Mouse (Mus musculus): ENCODE measurements around the gene C530008M17Rik.
A peak's percentile ranks its signal among the peaks of the same experiment; 100 is the strongest.

Gene C530008M17Rik

DNA sequence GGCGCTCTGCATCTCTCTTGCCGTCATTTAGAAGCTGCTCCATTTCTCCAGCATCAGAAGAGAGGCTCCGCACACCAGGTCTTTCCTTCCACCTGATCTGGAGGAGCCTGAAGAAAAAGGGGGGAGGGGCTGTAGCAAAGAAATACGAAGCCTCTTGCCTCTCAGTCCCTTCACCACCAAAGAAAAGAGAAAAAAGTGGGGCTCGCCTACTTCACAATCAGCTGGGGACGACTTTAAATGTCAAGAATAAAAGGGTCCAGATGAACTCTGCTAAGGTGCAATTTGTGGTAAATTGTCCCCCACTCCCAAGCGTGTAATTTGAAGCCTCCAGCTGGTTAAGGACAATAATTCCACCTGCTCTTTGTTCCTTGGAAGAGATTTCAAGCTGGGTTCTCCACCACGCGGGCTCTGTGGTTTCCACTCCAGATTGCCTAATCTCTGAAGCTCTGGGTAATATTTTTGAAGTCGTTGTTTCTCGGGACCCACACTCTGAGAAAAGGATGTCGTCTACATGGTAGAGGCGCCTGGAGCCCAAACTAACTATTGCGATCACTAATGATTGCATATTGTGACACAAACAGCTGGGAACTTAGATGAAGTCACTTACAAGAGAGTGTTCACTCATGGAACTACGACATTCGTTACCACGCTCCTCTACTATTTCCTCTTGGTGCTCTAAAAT lies 176.4 kb downstream of the C530008M17Rik start:
- no peak for DNase-seq (ENCODE audit: low spot score in 2 of 2)

- no peak for DNase-seq (ENCODE audit: low spot score in 2 of 2)
Observed at GRCm38 (mm10) chr5:76837018-76837417, 180.7 kb downstream of the C530008M17Rik start.

GRCm38 (mm10) chr5:76839786-76840185 lies 183.5 kb downstream of the C530008M17Rik start:
- DNase-seq (ENCODE audit: low spot score in 2 of 2) = no peak

DNA sequence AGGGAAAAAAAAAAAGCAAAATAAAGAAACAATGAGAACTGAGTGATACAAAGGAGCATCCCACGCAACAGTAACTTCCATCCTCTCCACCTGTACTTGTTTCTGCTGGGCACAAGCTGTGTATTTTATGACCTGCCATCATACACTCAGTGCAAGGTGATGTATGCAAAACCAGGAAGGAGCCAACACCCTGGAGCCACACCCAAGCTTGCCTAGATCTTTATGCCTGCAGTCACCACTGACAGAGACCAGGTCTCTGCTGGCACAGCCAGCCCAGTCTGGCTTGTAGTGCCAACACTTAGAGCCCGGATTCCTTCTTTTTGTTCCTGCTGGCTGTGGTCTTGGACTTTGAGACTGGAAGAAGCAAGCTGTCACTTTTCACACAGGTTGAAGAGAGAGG lies 185.5 kb downstream of the C530008M17Rik start:
- no peak for DNase-seq (ENCODE audit: low spot score in 2 of 2)

- peak; percentile 71 to 79 for DNase-seq (ENCODE audit: low spot score in 2 of 2)
Observed at GRCm38 (mm10) chr5:76843448-76843847, 187.1 kb downstream of the C530008M17Rik start.

- DNase-seq (ENCODE audit: low spot score in 2 of 2) = no peak
Observed at GRCm38 (mm10) chr5:76843851-76844419, 187.6 kb downstream of the C530008M17Rik start.

- DNase-seq (ENCODE audit: low spot score in 2 of 2) = no peak
Observed at GRCm38 (mm10) chr5:76844618-76845186, 188.4 kb downstream of the C530008M17Rik start.

- no peak for DNase-seq (ENCODE audit: low spot score in 2 of 2)
Observed at GRCm38 (mm10) chr5:76847106-76847505, 190.8 kb downstream of the C530008M17Rik start.

DNA sequence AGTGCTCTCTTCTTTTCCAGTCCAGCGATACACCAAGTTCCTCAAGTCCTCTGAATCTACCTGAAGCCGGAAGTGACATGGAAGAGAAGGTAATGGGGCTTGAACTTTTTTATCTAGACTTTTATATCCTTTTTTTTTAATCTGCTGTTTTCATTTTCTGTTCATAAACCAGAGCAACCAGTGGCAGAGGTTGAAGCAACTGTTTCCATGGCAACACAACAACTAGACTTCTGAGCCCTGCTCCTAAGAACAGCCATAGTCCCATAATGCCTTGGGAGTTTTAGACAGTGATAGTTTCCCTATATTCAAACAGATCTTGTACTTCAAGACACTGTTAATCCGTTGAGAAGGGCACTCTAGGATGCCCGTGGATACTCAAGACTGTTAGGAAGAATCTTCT lies 195.0 kb downstream of the C530008M17Rik start:
- DNase-seq (ENCODE audit: low spot score in 2 of 2) = no peak

GRCm38 (mm10) chr5:76853549-76853948 lies 197.2 kb downstream of the C530008M17Rik start:
- DNase-seq (ENCODE audit: low spot score in 2 of 2) = peak; percentile 77 to 89

DNA sequence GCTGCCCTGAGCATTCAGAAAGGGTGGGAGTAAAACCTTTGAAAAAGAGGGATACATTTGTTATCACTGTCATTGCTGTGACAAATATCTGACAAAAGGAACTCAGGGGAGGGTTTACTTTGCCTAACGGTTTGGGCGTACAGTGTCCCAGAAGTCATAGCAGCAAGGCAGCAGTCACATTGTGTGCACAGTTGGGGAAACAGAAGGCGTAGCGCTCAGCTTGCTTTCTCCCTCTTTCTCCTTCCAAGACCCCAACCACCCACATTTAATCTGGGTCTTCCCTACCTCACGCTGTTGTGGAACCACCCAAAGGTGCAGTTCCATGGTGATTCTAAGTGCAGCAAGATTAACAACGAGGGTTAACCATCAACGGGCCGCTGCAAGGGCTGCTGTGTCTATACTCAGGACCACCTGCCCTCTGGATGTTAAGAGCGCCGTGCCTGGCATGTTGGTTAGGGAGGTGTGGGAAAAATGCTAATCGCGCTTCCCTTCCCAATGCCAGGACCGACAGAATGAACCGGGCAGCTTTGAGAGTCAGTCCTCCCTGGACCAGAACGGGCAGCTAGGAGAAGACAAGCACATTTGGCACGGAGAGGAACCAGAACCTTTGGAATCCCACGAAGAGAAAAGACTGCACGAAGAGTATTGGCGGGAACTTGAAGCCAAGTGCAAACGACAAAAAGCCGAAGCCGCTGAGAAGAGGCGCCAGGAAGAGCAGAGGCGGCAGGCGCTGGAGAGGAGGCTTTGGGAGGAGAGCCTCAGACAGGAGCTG lies 199.7 kb downstream of the C530008M17Rik start:
- DNase-seq (ENCODE audit: low spot score in 2 of 2) = no peak

- DNase-seq (ENCODE audit: low spot score in 2 of 2) = no peak
Observed at GRCm38 (mm10) chr5:76857103-76858015, 201.0 kb downstream of the C530008M17Rik start.

DNA sequence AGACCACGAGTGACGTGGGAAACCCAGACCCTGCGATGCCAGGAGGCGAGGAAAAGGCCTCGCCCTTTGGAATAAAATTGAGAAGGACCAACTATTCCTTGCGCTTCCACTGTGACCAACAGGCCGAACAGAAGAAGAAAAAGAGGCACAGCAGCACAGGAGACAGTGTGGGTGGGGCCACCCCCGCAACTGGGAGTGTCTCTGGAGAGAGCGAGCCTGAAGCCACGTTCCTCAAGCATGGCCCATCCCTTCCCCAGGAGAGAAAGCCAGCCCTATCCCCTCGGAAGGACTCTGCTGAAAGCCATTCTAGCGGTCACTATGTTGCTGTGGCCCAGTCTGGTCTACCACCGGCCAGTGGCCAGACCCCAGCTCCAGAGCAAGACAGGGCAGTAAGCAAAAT lies 202.1 kb downstream of the C530008M17Rik start:
- no peak for DNase-seq (ENCODE audit: low spot score in 2 of 2)

DNA sequence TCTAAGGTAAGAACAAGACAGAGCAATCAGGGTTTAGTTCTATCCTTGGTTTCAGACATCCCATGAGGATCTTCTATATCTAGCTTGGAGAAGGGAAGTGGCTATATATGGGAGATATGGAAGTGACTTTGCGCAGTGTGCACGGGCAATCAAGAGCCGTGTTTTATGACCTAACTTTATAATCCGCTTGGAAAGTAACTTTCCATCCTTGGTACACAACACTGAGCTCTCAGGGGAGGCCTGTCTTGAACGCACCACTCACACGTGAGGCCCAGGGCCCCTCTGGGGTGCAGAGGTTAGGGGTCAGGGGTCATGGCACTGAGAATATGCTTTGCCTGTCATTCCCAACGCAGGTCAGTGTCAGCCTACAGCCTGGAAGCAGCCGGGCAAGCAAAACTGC lies 210.5 kb downstream of the C530008M17Rik start:
- no peak for DNase-seq (ENCODE audit: low spot score in 2 of 2)

DNA sequence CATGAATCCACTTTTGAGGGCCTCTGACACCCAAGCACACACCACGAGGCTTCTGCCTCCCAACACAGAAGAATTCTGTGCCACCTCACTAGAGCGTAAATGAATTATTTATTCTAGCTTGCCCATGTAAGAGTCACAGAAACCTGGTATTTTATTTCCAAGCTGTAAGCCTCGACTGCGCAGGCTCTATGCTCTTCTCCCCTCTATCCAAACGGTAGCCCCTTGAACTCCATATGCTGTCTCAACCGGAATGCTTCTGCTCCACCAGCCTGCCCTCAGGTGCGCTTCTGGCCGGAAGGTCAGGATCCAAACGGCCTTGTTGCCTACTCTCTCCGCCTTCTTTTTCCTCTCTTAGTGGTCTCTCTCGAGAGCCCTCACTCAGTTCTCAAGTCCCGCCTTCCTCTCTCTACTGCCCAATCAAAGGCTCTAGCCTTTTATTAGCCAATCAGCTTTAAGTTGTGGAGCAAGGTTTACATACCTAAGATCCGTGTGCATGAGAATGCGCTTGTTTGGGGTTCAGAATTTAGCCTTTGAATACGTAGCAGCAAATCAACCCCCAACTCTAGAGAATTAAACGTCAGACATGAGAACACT lies 212.5 kb downstream of the C530008M17Rik start:
- no peak for DNase-seq (ENCODE audit: low spot score in 2 of 2)

DNA sequence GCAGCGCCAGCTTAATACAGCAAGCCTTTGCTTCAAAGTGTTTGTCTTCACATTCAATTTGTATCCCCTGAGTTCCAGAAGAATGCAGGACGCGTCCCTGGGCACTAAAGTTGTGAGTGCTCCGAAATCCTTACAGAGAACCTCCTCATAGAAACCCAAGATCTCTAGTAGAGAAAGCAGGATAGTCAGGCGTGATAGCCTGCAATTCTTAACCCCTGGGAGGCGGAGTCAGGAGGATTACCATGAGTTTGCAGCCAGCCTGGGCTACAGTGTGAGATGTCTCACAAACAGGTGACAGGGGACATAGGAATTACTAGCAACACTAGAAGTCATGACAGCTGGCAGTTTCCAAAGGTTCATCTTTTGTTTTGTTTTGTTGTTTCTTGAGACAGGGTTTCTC lies 213.2 kb downstream of the C530008M17Rik start:
- no peak for DNase-seq (ENCODE audit: low spot score in 2 of 2)

DNA sequence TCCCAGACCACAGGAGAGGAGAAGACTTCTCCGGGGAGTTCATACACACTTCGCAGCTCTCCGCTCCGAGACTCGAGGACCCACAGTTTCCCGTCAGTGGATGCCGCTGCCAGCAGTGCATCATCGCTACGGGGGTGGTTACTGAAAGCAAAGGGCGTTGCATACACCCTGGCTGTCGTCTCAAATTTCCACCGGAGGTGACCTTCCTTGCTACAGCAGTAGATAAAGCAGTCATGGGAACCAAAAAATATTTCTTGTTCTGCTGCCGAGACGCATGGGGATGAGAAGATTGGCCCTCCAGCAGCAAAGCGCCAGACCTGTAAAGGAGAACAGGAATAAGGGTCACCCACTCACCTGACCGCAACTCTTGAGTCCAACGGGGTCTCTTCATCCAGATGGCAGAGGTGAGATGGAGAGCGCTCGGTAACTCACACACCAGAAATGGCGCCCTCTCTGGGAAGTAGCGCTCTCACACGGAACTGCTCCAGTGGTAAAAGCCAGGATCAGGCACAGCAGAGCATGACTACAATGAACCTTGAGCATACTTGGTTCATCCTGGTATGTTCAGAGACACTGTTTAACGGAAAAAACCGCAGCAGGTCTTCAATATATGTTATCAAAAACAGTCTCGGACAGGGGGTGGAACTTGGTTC lies 219.9 kb downstream of the C530008M17Rik start:
- no peak for DNase-seq (ENCODE audit: low spot score in 2 of 2)

- no peak for DNase-seq (ENCODE audit: low spot score in 2 of 2)
Observed at GRCm38 (mm10) chr5:76884107-76884506, 227.8 kb downstream of the C530008M17Rik start.

DNA sequence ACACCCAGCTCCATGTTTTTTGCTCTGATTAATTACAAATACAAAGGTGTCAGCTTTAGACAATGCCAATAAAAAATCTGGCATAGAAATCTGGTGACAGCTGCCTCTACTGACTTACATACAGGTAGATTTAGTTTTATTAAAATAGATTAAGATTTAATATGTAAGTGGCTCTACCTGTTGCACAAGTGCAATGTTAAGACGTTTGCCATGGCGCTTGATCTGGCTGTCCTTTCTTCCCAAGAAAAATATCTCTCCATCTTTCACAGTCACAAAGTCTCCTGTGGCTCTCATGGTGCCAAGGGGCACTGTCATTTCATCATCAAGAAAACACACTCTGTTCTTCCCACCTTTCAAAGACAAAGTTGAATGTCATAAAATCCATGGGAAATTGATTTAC lies 230.7 kb downstream of the C530008M17Rik start:
- DNase-seq (ENCODE audit: low spot score in 2 of 2) = no peak

DNA sequence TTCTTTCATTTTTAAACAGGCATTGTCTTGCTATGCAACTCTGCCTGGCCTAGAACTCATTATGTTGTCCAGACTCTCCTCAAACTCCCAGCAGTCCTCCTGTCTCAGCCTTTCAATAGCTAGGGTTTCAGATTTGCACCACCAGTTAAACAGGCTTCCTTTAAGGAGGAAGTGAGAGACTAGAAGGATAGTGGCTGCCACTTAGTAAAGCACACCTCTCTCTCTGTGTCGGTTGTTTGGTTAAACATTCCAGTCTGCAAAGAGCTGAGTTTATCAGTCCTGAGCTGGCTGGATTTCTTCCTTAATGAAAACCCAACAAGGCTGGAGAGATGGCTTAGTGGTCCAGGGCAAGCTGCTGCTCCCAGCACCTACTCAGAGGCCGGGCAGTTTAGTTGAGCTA lies 236.3 kb downstream of the C530008M17Rik start:
- DNase-seq (ENCODE audit: low spot score in 2 of 2) = no peak

DNA sequence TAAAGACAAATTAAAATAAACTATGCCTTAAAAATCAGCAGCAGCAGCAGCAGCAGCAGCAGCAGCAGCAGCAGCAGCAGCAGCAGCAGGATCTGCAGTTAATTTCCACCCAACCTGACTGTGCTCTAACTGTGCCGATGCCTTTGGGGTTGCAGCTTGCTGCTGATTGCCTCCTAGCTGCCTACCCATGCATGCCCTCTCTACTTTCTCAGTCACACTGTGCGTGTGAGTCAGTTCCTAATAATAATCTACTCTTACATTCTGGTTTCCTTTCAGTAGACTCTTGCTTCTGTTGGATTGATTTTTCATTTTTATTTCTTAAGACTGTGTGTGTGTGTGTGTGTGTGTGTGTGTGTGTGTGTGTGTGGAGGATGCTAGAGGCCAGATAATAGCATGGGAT lies 236.8 kb downstream of the C530008M17Rik start:
- no peak for DNase-seq (ENCODE audit: low spot score in 2 of 2)
